Mouse (Mus musculus) liver (tissue): ENCODE data around the gene Cyp4a32.
A peak's percentile ranks its signal among the peaks of the same experiment; 100 is the strongest.
"Not testable (repeated sequence)": the region's sequence is repeated elsewhere in the genome, so short reads cannot be mapped to it uniquely, and the experiment has no call there.

Experiments
- DNase-seq: peaks from one replicate; pipeline ENCODE4 v3.0.0-alpha.2; 2020; ENCODE audit warnings: mixed read lengths

Cyp4a32 gene

GRCm38 (mm10) chr4:115600611-115601010, at the start of gene Cyp4a32:
TSS of gene Cyp4a32 (plus strand) at chr4:115600969.
- not testable (repeated sequence) for DNase-seq

DNA sequence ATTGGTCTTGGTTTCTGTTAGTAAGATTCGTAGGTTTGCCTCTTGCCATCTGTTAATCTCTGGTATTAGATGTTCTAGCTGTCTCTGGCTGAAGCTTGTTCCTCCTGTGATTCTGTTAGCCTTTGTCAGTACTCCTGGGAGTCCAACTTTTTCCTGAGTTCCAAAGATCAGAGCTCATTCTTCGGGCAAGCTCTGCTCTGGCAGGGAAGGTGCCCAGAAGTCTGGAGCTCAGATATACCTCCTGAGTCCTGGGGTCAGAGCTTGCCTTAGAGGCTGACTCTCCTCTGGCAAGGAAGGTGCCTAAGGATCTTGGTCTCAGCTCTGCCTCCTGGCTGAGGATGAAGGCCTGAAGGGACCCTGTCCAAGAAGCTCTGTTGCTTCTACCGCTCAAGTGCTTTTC, 48.0 kb upstream of the Cyp4a32 start:
- no peak for DNase-seq

GRCm38 (mm10) chr4:115555513-115555912, 45.3 kb upstream of the Cyp4a32 start:
- DNase-seq, result no peak

DNA sequence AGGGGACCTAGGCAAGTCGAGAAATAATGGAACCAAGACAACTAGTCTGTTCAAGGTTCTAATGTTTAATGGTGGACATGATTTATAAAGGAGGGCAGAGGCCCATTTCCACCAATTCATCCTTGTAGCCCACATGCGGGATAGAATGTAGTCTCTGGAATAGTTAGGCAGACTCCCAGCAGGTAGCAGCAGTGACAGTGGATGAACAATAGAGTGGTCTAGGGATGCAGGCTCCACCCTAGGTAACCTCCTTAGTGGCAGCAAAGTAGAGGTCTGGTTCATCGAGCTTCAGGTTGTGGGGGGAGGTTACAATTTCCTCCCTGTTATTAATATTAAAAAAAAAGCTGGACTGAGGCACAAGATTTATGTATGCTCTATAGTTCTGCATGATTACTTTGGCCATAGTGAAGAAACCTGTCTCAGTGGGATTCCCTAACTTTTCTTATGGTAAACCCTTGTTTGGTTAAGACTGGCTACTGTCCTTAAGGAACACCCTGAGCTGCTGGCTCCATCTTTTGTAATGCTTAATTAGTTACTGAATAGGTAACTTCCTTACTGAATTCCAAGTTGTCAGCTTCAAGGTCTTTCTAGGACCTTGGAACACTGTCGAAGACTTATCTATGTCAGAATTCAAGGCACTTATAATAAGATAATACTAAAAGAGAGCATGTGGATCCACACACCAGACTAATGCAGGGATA, 42.8 kb upstream of the Cyp4a32 start:
- no peak for DNase-seq

GRCm38 (mm10) chr4:115561236-115561635, 39.5 kb upstream of the Cyp4a32 start:
- not testable (repeated sequence) for DNase-seq

GRCm38 (mm10) chr4:115563401-115563800, 37.4 kb upstream of the Cyp4a32 start, which contains the start of gene Cyp4a31:
TSS of gene Cyp4a31 (plus strand) at chr4:115563649.
- DNase-seq, result no peak

DNA sequence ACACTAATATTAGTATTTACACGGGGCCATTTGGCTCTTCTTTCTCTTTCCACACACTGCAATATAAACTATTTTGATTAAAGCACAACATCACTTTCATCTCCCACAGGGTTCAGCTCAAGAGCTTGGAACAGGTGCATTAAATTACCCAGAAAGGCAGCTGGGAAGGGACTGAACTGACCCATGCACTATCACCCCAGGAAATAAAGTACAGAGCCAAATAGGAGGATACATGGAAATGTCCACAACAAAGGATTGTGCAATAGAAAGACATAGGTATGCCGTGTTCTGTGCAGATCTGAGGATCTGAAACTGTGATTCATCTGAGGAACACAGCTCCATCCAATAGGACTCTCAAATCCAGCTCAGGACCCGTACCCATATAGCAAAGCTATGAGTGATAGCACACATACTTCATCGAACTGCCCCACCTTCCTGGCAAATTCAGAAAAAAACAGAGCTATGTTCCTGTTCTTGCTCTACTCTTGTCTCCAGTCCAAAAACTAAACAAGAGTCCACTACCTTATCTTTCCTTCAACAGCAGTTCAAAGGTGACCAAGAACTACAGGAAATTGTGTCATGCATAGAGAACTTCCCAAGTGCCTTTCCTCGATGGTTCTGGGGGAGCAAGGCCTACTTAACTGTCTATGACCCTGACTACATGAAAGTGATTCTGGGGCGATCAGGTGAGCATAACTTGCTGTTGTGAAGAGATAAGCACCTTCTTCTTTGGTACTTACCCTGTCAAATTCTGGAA, 36.1 kb upstream of the Cyp4a32 start:
- not testable (repeated sequence) for DNase-seq

DNA sequence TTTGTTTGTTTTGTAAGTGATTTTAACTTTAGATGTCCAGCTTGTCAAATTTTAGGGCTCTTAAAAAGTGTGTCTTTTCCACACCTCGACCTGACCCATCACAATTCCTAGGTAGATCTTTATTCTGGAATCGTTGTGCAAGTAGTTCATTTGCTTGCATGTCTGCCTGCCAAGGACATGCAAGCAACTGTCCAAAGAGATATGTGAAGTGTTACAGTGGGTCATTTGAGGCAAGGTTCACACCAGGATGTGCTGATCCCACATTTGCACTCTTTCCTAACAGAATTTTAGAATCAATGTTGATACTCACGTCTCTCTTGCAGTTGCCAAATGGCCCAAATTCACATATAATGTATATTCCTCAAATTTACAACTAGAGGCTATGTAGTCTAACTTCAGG, 25.5 kb upstream of the Cyp4a32 start:
- DNase-seq, result no peak

DNA sequence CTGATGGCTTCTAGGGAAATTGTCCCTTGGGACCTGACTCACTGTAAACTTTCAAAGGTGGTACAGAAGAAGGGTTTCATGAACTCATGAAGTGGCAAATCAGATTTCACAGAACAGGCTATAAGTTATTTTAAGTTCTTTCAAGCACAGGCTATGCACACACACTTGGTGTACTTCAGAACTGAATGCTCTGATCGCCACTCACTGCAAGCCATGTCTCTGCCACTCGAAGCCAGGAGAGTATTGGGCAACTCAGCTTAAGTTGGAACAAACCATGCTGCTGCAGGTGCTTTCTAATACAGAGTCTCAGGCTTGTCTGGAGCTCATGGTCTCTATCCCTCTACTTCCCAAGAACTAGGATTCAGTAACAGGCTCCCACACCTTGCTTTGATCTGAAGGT, 25.0 kb upstream of the Cyp4a32 start:
- DNase-seq, result no peak

- DNase-seq, result peak; percentile 49
Observed at GRCm38 (mm10) chr4:115583036-115583435, 17.7 kb upstream of the Cyp4a32 start.

- no peak for DNase-seq
Observed at GRCm38 (mm10) chr4:115596357-115596756, 4.4 kb upstream of the Cyp4a32 start.

- DNase-seq, result no peak
Observed at GRCm38 (mm10) chr4:115596824-115597336, 3.9 kb upstream of the Cyp4a32 start.

DNA sequence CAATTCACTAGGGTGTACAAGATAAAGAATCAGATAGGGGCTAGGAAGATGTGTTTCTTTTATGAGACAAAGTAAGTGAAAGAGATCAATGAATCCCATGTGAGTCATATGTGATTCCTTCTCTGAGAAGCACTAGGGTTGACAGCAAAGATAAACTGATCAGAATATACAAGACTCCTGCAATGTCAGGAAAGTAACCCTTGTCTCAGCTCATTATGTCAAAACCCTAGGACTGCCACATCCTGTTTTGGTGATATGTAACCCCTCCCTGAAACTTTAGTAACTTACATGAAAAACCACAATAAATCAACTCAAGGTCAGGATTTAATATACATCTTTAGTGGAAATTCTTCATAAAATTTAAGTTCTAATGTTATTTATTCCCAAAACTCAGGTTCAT, 13.2 kb downstream of the Cyp4a32 start:
- no peak for DNase-seq

DNA sequence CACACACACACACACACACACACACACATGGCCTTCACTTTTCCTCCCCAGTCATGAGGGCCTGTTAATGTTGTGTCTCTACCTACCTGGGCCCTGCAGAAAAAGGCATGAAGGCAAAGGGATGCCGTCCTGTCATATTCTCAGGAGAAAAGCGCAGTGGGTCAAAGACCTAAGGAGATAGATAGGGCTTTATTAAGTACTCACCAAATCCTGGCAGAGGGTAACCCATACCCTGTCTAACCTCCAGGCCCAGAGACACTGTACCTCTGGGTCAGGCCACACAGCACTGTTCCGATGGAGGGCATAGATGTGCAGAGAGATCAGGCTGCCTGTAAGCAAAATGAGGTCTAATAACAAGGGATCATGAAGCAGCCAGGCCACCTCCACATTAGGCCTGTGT, 24.8 kb downstream of the Cyp4a32 start:
- DNase-seq, result not testable (repeated sequence)

DNA sequence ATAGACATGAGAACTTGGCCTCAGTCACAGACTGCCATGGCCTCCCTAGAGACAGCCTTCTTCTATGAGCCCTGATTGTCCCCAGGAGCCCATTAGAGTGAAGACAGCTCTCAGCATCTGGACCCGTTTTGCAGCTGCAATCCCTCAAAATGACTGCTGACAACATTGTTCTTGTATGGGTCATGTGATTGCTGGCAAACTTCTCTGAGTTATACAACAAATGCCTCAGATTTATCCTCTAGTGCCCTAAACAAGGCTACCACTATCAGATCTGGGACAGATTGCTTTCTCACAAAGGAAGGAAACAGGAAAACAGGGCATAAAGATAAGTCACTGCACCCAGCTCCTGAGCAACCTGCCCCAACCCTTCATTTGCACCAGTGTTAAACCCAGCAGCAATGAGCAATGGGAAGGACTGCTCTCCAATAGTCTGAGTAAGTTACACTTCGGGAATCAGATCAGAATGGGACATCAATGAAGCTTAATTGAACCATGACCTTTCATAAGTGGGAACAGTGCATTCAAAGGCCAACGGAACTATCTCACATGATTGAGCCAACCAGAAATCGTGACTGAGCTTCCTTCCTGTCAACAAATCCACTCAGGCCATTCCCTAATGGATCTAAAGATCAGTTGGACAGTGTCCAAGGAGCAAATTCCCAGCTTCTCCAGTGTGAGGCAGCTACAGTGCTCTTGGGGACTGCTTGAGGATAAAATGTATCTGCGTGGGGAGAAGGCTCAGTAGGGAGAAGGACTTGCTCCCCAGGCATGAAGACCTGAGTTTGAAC, 42.4 kb downstream of the Cyp4a32 start:
- DNase-seq, result no peak

DNA sequence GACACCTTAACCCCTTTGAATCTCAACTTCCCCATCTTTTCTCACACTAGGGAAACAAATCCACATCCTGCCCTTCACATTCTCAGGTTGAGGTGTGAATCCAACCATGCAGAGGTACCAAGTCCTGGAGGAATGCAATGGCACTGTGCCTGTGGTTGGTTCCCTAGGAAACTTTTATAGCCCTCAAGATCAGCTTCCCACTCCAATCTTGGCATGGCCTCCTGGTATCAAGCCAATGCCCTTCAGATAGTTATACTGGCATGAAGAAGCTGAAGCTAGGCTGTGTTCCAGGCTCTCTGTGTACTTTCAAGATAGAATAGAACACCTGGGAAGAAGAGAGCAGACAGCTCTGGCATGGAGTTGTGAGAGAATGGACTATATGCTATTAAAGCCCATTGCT, 44.6 kb downstream of the Cyp4a32 start:
- DNase-seq, result no peak

DNA sequence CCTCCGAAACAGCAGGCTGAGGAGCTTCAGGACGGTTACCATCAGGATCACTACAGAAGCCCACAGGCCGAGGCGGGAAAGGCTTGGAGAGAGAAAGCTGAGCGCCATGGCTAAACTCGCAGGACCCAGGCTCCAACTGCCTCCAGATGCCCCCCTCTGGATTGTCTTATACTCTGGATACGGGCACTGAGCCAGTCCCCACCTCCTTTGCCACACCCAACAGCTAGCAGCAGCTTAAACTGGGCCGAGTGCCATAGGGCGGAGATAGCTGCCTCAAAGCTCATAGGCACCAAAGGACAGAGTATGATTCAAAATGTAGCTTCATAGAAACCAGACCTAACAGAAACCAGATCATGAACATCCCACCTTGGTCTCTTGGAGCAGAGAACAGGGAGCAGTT, 46.8 kb downstream of the Cyp4a32 start, which contains the start of gene Cyp4b1:
Cyp4b1 (minus strand) TSS at position 144 of the 400 bp plus-strand sequence.
- no peak for DNase-seq

GRCm38 (mm10) chr4:115648752-115649151, 48.0 kb downstream of the Cyp4a32 start:
- DNase-seq, result no peak

- no peak for DNase-seq
Observed at GRCm38 (mm10) chr4:115649344-115649743, 48.6 kb downstream of the Cyp4a32 start.

DNA sequence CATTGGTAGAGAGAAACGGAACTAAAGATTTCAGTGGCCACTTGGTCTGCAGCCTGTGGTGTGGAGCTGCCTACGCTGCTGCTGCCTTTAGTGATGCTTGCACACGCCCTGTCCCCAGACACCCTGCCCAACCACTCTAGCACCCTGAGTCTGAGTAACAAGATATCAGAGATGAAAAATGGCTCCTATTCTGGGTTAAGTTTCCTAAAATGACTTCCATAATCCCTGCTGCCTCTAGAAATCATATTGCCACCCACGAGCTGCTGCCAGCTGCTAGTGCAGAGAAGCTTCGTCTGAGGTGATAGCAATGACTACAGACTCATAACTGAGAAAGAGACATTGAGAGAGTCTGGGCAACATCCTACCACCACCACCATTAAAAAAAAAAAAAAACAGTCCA, 50.1 kb downstream of the Cyp4a32 start:
- DNase-seq, result no peak

- DNase-seq, result not testable (repeated sequence)
Observed at GRCm38 (mm10) chr4:115655841-115656534, 55.2 kb downstream of the Cyp4a32 start.

DNA sequence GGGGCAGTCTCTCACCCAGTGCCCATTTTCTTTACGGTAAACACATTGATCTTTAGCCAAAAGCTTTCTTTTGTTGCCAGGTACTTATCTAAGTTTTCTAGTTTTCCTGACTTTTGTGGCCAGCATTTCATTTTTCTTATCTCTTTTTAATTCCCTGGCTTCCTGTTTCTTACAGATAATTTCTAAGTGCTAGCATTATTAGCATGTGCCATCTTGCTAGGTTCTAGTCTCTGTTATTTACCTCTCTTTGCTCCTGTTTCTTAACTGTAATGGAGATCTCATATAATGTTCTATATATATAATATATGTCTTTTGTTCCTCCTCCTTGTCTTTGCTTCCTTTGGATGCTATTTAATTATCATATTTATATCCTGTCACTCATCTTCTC, 55.8 kb downstream of the Cyp4a32 start:
- not testable (repeated sequence) for DNase-seq
